Mouse (Mus musculus): ENCODE data around the gene Fxyd1. TPM values are rescaled to one million over a fixed set of nuclear protein-coding genes. Genes with fewer than 3 reads are reported as not detected.

Gene Fxyd1
- polyA plus RNA-seq, 1 experiment from 2014 or later = 78.9 TPM

DNA sequence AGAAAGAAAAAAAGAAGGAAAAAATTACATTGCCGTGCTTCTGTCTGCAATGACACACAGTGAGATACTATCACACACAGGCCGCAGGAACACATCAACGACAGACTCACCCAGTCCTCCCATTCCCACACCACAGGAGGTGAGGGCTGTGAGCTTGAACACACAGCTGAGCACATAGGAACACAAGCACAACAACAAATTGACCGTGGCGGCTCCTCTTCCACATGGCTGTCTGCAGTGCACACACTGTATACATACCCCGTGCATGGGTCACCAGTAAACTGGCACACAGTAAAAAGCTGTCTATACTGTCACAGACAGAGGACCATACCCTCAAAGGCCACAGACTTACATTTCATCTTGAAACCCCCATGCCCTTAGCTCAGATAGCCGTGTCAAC lies 551 bp downstream of the Fxyd1 start:
- no peak overlapping the region for H3K27ac ChIP-seq (ENCODE audit: low read depth, low read length)

DNA sequence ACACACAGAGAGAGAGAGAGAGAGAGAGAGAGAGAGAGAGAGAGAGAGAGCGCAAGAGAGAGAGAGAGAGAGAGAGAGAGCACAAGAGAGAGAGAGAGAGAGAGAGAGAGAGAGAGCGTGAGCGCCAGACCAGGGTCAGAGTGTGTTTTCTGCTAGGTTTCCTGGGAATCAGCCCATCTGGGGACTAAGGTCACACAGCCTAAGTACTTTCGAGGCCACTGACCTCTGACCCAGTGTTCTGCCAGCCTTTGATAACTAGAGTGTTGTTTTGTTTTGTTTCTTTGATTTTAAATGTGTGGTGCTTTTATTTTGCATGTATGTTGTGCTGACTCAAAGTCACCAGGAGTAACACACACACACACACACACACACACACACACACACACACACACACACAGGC lies 1.1 kb downstream of the Fxyd1 start:
- Histone ChIP-seq H3K36me3 (ENCODE audit: control insufficient read depth, insufficient read depth) (no peaks in the 10 kb centered on the region), H3K27me3 (replicated peaks; ENCODE audit: control insufficient read depth, insufficient read depth, low read length) (peaks cover 29% of the 10 kb centered on the region), H3K9ac (ENCODE audit: low read depth, low read length) (no peak overlapping the region), H3K4me1 (replicated peaks; ENCODE audit: control insufficient read depth, insufficient read depth, low read length) (no peaks in the 10 kb centered on the region), H3K4me2 (replicated peaks; ENCODE audit: low read depth) (peak overlapping the region; percentile 9; the same call in 1 of the 2 replicates), H3K4me3 (ENCODE audit: low read depth, low read length) (no peak overlapping the region), H3K9me3 (ENCODE audit: control insufficient read depth) (no peaks in the 10 kb centered on the region), H3K27ac (ENCODE audit: low read depth, low read length) (no peak overlapping the region)
- no peak for TF ChIP-seq CTCF (IDR thresholded peaks at IDR 0.05; ENCODE audit: low read depth)
- WGBS = 16% methylated on average over 3 of the region's 4 CpGs
- no peak for ATAC-seq

More for the DNA sequence above, 551 bp downstream of the Fxyd1 start:
- 80% methylated on average over 7 of the region's 7 CpGs for WGBS
- TF ChIP-seq CTCF (IDR thresholded peaks at IDR 0.05; ENCODE audit: low read depth) = no peak
- Histone ChIP-seq H3K4me3 (ENCODE audit: low read depth, low read length) (no peak overlapping the region), H3K9ac (ENCODE audit: low read depth, low read length) (no peak overlapping the region), H3K27me3 (replicated peaks; ENCODE audit: control insufficient read depth, insufficient read depth, low read length) (peaks cover 23% of the 10 kb centered on the region), H3K36me3 (ENCODE audit: control insufficient read depth, insufficient read depth) (no peaks in the 10 kb centered on the region), H3K4me2 (replicated peaks; ENCODE audit: low read depth) (no peak overlapping the region), H3K9me3 (ENCODE audit: control insufficient read depth) (no peaks in the 10 kb centered on the region), H3K4me1 (replicated peaks; ENCODE audit: control insufficient read depth, insufficient read depth, low read length) (no peaks in the 10 kb centered on the region)
- no peak for ATAC-seq

DNA sequence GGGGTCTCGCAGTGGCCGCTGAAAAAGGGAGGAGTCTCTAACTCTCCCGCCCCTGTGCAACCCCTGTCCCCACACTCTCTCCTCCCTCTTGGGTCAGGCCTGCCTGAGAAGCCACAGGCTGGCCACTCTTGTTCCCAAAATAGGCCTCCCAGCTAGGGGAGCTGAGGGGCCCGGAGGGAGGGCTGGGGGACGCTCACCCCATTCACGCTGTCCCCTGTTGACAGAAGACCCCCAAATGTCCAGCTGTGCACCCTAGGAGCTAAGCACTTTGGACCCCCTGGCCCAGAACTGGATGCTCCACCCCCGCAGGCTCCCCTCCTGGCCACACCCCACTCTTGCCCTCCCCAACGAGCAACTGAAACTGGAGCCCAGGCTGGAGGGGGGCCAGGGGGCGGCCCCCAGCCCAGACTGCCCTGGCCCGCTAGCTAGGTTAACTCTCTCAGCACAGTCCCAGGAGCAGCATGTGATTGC lies 1.6 kb downstream of the Fxyd1 start:
- no peak for TF ChIP-seq CTCF (IDR thresholded peaks at IDR 0.05; ENCODE audit: low read depth)
- Histone ChIP-seq H3K9me3 (ENCODE audit: control insufficient read depth) (no peaks in the 10 kb centered on the region), H3K36me3 (ENCODE audit: control insufficient read depth, insufficient read depth) (no peaks in the 10 kb centered on the region), H3K9ac (ENCODE audit: low read depth, low read length) (no peak overlapping the region), H3K4me2 (replicated peaks; ENCODE audit: low read depth) (peak overlapping the region; percentile 47), H3K27ac (ENCODE audit: low read depth, low read length) (no peak overlapping the region), H3K27me3 (replicated peaks; ENCODE audit: control insufficient read depth, insufficient read depth, low read length) (peaks cover 34% of the 10 kb centered on the region), H3K4me3 (ENCODE audit: low read depth, low read length) (peak overlapping the region; percentile 22), H3K4me1 (replicated peaks; ENCODE audit: control insufficient read depth, insufficient read depth, low read length) (no peaks in the 10 kb centered on the region)
- 17% methylated on average over 10 of the region's 10 CpGs for WGBS
- peak; percentile 63 for ATAC-seq

DNA sequence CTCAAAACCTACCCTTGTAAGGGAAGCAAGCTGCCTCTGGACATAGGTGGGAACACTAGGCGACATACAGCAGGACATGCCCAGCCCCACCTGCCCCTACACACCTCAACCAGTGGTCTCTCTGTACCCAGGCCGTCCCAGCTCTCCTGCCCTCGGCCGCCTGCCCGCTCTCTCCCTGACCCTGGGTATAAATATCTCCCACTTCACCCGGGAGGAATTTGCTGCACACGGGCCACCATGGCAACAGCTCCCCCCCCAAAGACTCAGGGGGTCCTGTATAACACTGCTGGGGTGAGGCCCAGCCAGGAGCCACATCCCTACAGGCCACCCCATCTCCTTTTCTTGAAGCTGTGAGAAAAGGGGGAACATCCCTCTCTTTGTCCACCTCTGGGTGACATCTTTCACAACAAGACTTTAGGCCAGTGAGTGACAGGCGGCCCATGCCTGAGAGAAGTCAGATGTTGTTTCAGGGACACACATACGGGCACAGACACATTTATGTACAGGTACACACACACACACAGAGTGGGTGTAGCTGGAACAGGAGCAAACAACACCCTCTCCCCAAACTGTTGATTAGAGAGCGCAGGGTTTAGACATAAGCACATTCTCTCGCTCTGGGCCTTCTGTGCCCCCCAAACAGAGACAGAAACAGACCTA lies 2.2 kb downstream of the Fxyd1 start:
- Histone ChIP-seq H3K27ac (ENCODE audit: low read depth, low read length) (no peak overlapping the region), H3K36me3 (ENCODE audit: control insufficient read depth, insufficient read depth) (no peaks in the 10 kb centered on the region), H3K9me3 (ENCODE audit: control insufficient read depth) (no peaks in the 10 kb centered on the region), H3K9ac (ENCODE audit: low read depth, low read length) (no peak overlapping the region), H3K4me2 (replicated peaks; ENCODE audit: low read depth) (peak overlapping the region; percentile 47), H3K4me3 (ENCODE audit: low read depth, low read length) (peak overlapping the region; percentile 22), H3K4me1 (replicated peaks; ENCODE audit: control insufficient read depth, insufficient read depth, low read length) (no peaks in the 10 kb centered on the region), H3K27me3 (replicated peaks; ENCODE audit: control insufficient read depth, insufficient read depth, low read length) (peaks cover 40% of the 10 kb centered on the region)
- TF ChIP-seq CTCF (IDR thresholded peaks at IDR 0.05; ENCODE audit: low read depth) = no peak
- ATAC-seq = no peak
- 64% methylated on average over 11 of the region's 11 CpGs for WGBS

DNA sequence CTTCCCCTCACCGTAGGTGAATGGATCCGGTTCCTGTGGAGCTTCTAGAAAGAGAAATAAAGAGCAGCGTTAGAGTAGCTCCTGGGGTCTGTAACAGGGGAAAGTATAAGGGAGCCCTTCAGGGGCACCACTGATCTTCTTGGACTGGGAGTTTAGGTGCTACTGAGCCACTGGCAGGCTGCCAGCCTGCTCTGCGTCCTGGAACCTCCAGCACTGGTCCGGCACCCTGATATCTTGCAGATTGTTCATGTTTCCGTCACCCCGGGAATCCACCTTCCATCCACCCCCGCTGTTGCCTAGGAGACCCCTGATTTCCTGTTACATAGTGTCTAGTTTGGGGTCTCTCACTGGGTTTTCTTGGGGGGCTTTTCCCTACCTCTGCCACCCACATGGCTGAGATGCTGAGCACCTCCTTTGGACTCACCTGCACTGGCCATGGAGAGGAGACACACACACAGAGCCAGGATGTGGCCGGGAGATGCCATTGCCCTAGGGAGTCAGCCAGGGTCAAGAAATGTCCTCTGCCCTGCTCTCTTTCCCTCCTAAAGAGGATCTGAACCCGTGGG lies 3.0 kb downstream of the Fxyd1 start:
- peak overlapping the region; percentile 14; the same call in 1 of the 2 replicates for H3K4me3 ChIP-seq (ENCODE audit: low read depth, low read length)

DNA sequence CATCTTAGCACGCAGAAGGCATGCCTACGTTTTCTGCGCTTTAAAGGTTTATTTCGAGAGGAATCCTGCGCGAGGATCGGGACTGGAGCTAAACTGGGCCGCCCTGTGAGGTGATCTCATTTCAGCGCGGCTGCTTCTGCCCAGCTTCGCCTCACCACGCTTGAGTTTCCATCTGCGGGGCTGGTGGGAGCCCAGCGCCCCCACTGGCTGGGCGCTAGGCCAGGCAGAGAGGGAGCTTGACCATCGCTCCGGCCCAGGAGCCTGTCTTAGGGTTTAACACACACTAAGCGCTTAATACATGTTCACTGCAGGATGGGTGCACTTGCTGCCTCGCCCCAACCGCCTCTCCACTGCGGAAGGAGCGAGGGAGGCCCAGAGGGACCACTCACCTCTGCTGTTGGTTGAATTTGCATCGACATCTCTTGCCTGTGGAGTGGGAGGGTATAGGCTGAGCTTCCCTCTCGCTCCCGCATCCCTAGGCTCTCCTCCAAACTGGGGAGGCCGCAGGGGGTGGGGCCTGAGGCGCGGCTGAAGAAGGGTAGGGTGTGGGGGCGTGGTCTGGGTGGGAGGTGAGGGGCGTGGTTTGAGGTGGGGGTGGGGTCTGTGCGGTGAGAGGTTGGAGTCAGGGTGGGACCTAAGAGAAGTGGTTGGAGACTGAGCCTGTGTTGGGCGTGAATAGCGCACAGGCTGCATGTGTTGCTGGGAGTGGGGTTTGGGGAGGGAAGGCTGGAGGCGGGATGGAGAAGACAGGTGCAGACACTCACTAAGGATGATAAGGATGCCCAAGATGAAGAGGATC lies 4.2 kb downstream of the Fxyd1 start:
- no peak overlapping the region for H3K9ac ChIP-seq (ENCODE audit: low read depth, low read length)
- H3K27ac ChIP-seq (ENCODE audit: low read depth, low read length) = no peak overlapping the region
- no peak overlapping the region; the same call in 1 of the 2 replicates for H3K4me3 ChIP-seq (ENCODE audit: low read depth, low read length)
- peak; percentile 19; the same call in 1 of the 2 replicates for ATAC-seq
- peaks cover 47% of the 10 kb centered on the region for H3K27me3 ChIP-seq (replicated peaks; ENCODE audit: control insufficient read depth, insufficient read depth, low read length)
- H3K4me1 ChIP-seq (replicated peaks; ENCODE audit: control insufficient read depth, insufficient read depth, low read length) = no peaks in the 10 kb centered on the region
- H3K36me3 ChIP-seq (ENCODE audit: control insufficient read depth, insufficient read depth) = no peaks in the 10 kb centered on the region
- H3K4me2 ChIP-seq (replicated peaks; ENCODE audit: low read depth) = peak overlapping the region; percentile 32
- H3K9me3 ChIP-seq (ENCODE audit: control insufficient read depth) = no peaks in the 10 kb centered on the region
- 7% methylated on average over 34 of the region's 34 CpGs for WGBS
- TF ChIP-seq CTCF (IDR thresholded peaks at IDR 0.05; ENCODE audit: low read depth) = peak; percentile 48

More for the DNA sequence above, 3.0 kb downstream of the Fxyd1 start:
- H3K27me3 ChIP-seq (replicated peaks; ENCODE audit: control insufficient read depth, insufficient read depth, low read length) = peaks cover 47% of the 10 kb centered on the region
- H3K27ac ChIP-seq (ENCODE audit: low read depth, low read length) = no peak overlapping the region
- ATAC-seq = no peak
- H3K9ac ChIP-seq (ENCODE audit: low read depth, low read length) = no peak overlapping the region
- H3K4me1 ChIP-seq (replicated peaks; ENCODE audit: control insufficient read depth, insufficient read depth, low read length) = no peaks in the 10 kb centered on the region
- 37% methylated on average over 10 of the region's 10 CpGs for WGBS
- H3K9me3 ChIP-seq (ENCODE audit: control insufficient read depth) = no peaks in the 10 kb centered on the region
- TF ChIP-seq CTCF (IDR thresholded peaks at IDR 0.05; ENCODE audit: low read depth) = no peak
- H3K36me3 ChIP-seq (ENCODE audit: control insufficient read depth, insufficient read depth) = no peaks in the 10 kb centered on the region
- peak overlapping the region; percentile 47; the same call in 1 of the 2 replicates for H3K4me2 ChIP-seq (replicated peaks; ENCODE audit: low read depth)
